Mouse (Mus musculus) heart, postnatal 0 days (tissue): ENCODE measurements around the gene Adamtsl4. TPM values are rescaled to one million over a fixed set of nuclear protein-coding genes. Genes with fewer than 3 reads are reported as not detected.

ENCODE experiments used
- ATAC-seq: fragments of 200-750 bp; cut with Nextera tagmentation; 2 replicates; pipeline ENCODE4 v1.8.0; 2017; ENCODE audit warnings: low read depth, moderate number of reproducible peaks, moderate library complexity; ENCODE audit not compliant: insufficient read depth
- DNase-seq: peaks from one replicate; pipeline ENCODE4 v3.0.0-alpha.2; 2016; ENCODE audit warnings: low spot score
- H3K27ac ChIP-seq: fragments of 300-500 bp; sonication (generic); 2 replicates; pipeline ENCODE4 v1.5.1; 2014; ENCODE audit warnings: low read depth, mild to moderate bottlenecking
- H3K27me3 ChIP-seq: fragments of 300-500 bp; sonication (generic); 2 replicates; pipeline ENCODE4 v1.6.1; 2014; ENCODE audit warnings: low read length, mixed read lengths; ENCODE audit not compliant: control insufficient read depth, insufficient read depth
- H3K36me3 ChIP-seq: fragments of 300-500 bp; sonication (generic); replicated peaks from 2 replicates; pipeline ENCODE4 v1.6.1; 2014; ENCODE audit warnings: low read length, mixed read lengths; ENCODE audit not compliant: control insufficient read depth, insufficient read depth
- H3K4me1 ChIP-seq: fragments of 300-500 bp; sonication (generic); 2 replicates; pipeline ENCODE4 v1.6.1; 2014; ENCODE audit warnings: antibody characterized with exemption; ENCODE audit not compliant: control insufficient read depth, insufficient read depth
- H3K4me2 ChIP-seq: fragments of 300-500 bp; sonication (generic); 2 replicates; pipeline ENCODE4 v1.6.1; 2014; ENCODE audit warnings: low read depth, mild to moderate bottlenecking, low read length, moderate library complexity
- H3K4me3 ChIP-seq: fragments of 300-500 bp; sonication (generic); 2 replicates; pipeline ENCODE4 v1.5.1; 2014; ENCODE audit warnings: low read depth, low read length
- H3K9ac ChIP-seq: fragments of 300-500 bp; sonication (generic); replicated peaks from 2 replicates; pipeline ENCODE4 v1.6.1; 2014; ENCODE audit warnings: low read depth, low read length, mixed read lengths
- H3K9me3 ChIP-seq: fragments of 300-500 bp; sonication (generic); replicated peaks from 2 replicates; pipeline ENCODE4 v1.6.1; 2016; ENCODE audit warnings: low read length; ENCODE audit not compliant: control insufficient read depth
- CTCF ChIP-seq: IDR thresholded peaks from 2 replicates; pipeline ENCODE4 v1.5.1; 2016; ENCODE audit warnings: antibody characterized with exemption, control low read depth, low read depth
- EP300 ChIP-seq: IDR thresholded peaks from 2 replicates; pipeline ENCODE4 v1.6.1; 2016; ENCODE audit warnings: antibody characterized with exemption, low read depth
- WGBS: fragments of 180-500 bp; shearing (Covaris S2); extraction: QIAGEN DNeasy Blood & Tissue Kit; methylation state at CpG from one replicate; pipeline ENCODE4 v1.1.7; 2014; 5-methylcytosine and 5-hydroxymethylcytosine counted together
- polyA plus RNA-seq: library from polyadenylated mRNA; unstranded; fragments of >200 nt; fragmentation: Nextera tagmentation; extraction: Ambion mirVana; gene quantifications from 2 replicates; pipeline ENCODE4 v1.2.1, GENCODE M21; 2015
- total RNA-seq: library from RNA; depleted of rRNA; stranded (reverse); fragments of >200 nt; gene quantifications from 2 replicates; pipeline ENCODE4 v1.2.3, GENCODE M21; 2014; ENCODE audit warnings: low replicate concordance

The Adamtsl4 gene
- total and polyA plus RNA-seq, 2 experiments from 2014 or later = 7.5 to 20.2 TPM

GRCm38 (mm10) chr3:95660788-95661478 is 26.8 kb downstream of the Adamtsl4 start:
- peak overlapping the region; percentile 100 for H3K9ac ChIP-seq
- H3K4me2 ChIP-seq = peak overlapping the region; percentile 92
- peaks cover 37% of the 10 kb centered on the region for H3K4me1 ChIP-seq
- H3K4me3 ChIP-seq = peak overlapping the region; percentile 99
- no peak for ATAC-seq
- H3K9me3 ChIP-seq = no peaks in the 10 kb centered on the region
- peaks cover 54% of the 10 kb centered on the region for H3K36me3 ChIP-seq
- 6% methylated on average over 2 of the region's 2 CpGs for WGBS
- no peak for DNase-seq
- peak overlapping the region; percentile 100 for H3K27ac ChIP-seq
- no peaks in the 10 kb centered on the region for H3K27me3 ChIP-seq
- TF ChIP-seq CTCF (no peak), EP300 (no peak)

- H3K4me1 ChIP-seq = peaks cover 28% of the 10 kb centered on the region
- peak overlapping the region; percentile 100 for H3K27ac ChIP-seq
- no peaks in the 10 kb centered on the region for H3K9me3 ChIP-seq
- H3K4me2 ChIP-seq = peak overlapping the region; percentile 92
- H3K27me3 ChIP-seq = no peaks in the 10 kb centered on the region
- H3K4me3 ChIP-seq = peak overlapping the region; percentile 99
- DNase-seq (no peak), ATAC-seq (no peak)
- peak overlapping the region; percentile 100 for H3K9ac ChIP-seq
- peaks cover 48% of the 10 kb centered on the region for H3K36me3 ChIP-seq
- TF ChIP-seq CTCF = no peak
- 0 out of 2 replicates have a peak, but pooled peaks have one; percentile 8 for TF ChIP-seq EP300
- WGBS = under 1% methylated on average over 8 of the region's 8 CpGs
These were observed 27.8 kb downstream of the Adamtsl4 start for GRCm38 (mm10) chr3:95659948-95660347.

- WGBS = under 1% methylated on average over 78 of the region's 113 CpGs
- no peaks in the 10 kb centered on the region for H3K27me3 ChIP-seq
- TF ChIP-seq EP300 (peak; percentile 90), CTCF (no peak)
- peak; percentile 27 for ATAC-seq
- H3K36me3 ChIP-seq = peaks cover 40% of the 10 kb centered on the region
- peaks cover 19% of the 10 kb centered on the region for H3K4me1 ChIP-seq
- H3K27ac ChIP-seq = peak overlapping the region; percentile 100
- DNase-seq = peak; percentile 90
- peak overlapping the region; percentile 100 for H3K9ac ChIP-seq
- H3K4me3 ChIP-seq = peak overlapping the region; percentile 99
- H3K4me2 ChIP-seq = peak overlapping the region; percentile 92
- no peaks in the 10 kb centered on the region for H3K9me3 ChIP-seq
These were observed 28.6 kb downstream of the Adamtsl4 start for GRCm38 (mm10) chr3:95658868-95659712.

DNA sequence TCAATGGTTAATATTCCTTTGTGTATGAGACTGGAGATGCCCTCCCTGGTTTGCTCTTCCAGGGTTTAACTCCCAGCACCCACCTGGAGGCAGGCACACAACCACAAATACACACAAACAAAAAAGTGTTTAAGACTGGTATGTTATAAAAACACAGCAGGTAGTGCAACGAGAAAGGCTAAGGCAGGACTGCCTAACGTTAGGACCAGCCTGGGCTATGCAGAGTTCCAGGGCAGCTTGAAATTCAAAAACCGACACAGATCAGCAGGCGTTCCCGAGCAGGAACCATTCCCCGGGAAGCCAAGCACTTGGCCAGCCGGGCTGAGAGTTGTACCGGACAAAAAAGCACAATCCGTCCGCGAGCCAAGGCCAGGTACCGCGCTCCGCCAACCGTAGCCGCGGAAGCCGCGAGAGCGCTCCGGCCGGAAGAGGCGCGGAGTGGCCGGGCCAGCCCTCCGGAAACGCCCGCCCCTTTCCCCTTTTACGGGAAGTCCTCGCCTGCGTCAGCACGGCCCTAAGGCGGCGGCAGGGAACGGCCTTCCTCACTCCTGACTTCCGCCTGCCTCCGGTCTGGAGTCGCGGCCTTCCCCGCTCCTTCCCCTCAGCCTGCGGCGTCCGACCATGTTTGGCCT is 29.4 kb downstream of the Adamtsl4 start, which contains the start of gene Mcl1:
Mcl1 (plus strand) TSS at position 553 of the 632 bp plus-strand sequence.
- peak within 1 kb of the TSS; percentile 100 for H3K9ac ChIP-seq
- peak; percentile 96 for DNase-seq
- ATAC-seq = peak; percentile 91
- H3K27ac ChIP-seq = peak within 1 kb of the TSS; percentile 100
- H3K9me3 ChIP-seq = no peaks in the 10 kb centered on the region
- peak within 1 kb of the TSS; percentile 92 for H3K4me2 ChIP-seq
- peaks cover 18% of the 10 kb centered on the region for H3K4me1 ChIP-seq
- H3K4me3 ChIP-seq = peak within 1 kb of the TSS; percentile 99
- WGBS = under 1% methylated on average over 42 of the region's 43 CpGs
- H3K36me3 ChIP-seq = peaks cover 33% of the 10 kb centered on the region
- no peaks in the 10 kb centered on the region for H3K27me3 ChIP-seq
- TF ChIP-seq CTCF (no peak), EP300 (peak; percentile 97)

GRCm38 (mm10) chr3:95657711-95658110 is 30.0 kb downstream of the Adamtsl4 start:
- peaks cover 27% of the 10 kb centered on the region for H3K36me3 ChIP-seq
- ATAC-seq (no peak), DNase-seq (no peak)
- 79% methylated on average over 3 of the region's 3 CpGs for WGBS
- peak overlapping the region; percentile 99 for H3K4me3 ChIP-seq
- peak overlapping the region; percentile 100 for H3K27ac ChIP-seq
- H3K9me3 ChIP-seq = no peaks in the 10 kb centered on the region
- H3K4me1 ChIP-seq = peaks cover 13% of the 10 kb centered on the region
- peak overlapping the region; percentile 69 for H3K4me2 ChIP-seq
- TF ChIP-seq EP300 = no peak
- TF ChIP-seq CTCF = no peak
- H3K27me3 ChIP-seq = no peaks in the 10 kb centered on the region
- H3K9ac ChIP-seq = no peak overlapping the region
